Mouse (Mus musculus) bone marrow macrophage, adult 2 months (primary cell): ENCODE measurements around the gene Dcun1d2. TPM values are rescaled to one million over a fixed set of nuclear protein-coding genes. Genes with fewer than 3 reads are reported as not detected.
"Not testable (repeated sequence)": the region's sequence is repeated elsewhere in the genome, so short reads cannot be mapped to it uniquely, and the experiment has no call there.

Source experiments
- H3K27ac ChIP-seq: 2 replicates; pipeline ENCODE4 v1.5.1; 2012; ENCODE audit warnings: low read depth, low read length; ENCODE audit not compliant: insufficient read depth
- H3K4me1 ChIP-seq: 2 replicates; pipeline ENCODE4 v1.6.1; 2012; ENCODE audit warnings: low read length; ENCODE audit not compliant: control insufficient read depth, insufficient read depth
- H3K4me3 ChIP-seq: 2 replicates; pipeline ENCODE4 v1.5.1; 2012; ENCODE audit warnings: mild to moderate bottlenecking, low read length, moderate library complexity; ENCODE audit not compliant: insufficient read depth
- CTCF ChIP-seq: IDR thresholded peaks from 2 replicates; pipeline ENCODE4 v1.5.1; 2012; ENCODE audit warnings: low read depth, mild to moderate bottlenecking, low read length, moderate library complexity
- POLR2A ChIP-seq: IDR thresholded peaks from 2 replicates; pipeline ENCODE4 v1.6.1; 2012; ENCODE audit warnings: mild to moderate bottlenecking, low read depth, low read length, borderline replicate concordance
- polyA plus RNA-seq: library from polyadenylated mRNA; stranded (reverse); fragments of >200 nt; gene quantifications from 2 replicates; pipeline ENCODE4 v1.2.4, GENCODE M21; 2012; ENCODE audit not compliant: missing spikeins, insufficient read depth, insufficient read length

The Dcun1d2 gene
- 15.4 and 16.2 TPM in 2 replicates for polyA plus RNA-seq

DNA sequence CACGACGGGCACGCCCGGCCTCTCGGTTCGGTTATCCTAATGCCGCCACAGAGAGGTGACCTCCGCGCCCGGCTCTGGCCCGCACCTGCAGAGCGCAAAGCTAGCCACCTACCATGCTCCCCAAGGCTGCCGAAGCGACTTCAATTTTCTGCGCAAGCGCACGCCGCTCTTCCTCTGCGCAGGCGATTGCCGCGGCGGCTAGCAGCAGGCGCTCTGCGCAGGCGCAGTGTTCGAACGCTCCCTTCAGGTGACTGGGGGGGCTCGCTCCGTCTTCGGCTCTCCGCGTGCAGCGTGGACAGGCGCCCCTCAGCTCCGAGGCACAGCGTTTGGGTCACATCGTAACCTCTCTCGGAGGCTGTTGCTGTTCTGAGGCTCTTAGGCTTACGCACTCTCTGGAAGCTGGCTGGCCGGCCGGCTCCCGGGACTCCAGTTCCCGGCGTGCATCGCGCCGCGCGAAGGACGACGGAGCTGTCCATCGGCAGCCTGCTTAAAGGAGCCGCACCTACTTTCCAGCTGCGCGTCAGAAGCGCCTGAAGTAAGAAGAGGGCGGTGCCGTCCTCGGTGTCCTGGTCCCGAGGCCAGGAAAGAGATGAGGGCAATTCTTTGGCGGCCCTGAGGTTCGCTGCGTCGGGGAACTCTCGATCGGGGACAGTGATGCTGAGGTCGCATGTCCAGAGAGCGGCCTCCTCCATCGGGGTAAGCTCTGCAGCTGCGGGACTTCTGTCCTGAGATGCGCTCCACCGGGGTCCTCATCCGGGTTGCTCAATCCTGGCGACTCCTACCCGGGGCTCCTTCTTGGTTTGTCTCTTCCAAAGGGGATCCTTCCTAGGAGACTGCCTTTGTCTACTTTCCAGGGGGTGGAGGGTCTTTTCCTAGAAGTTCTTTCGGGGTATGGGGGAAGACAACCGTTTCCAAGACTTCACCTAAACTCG lies at the start of gene Dcun1d2, which contains the start of gene Tmco3:
Gene Dcun1d2, minus strand, starts transcription at position 440 of the 932 bp plus-strand sequence.
Gene Tmco3, plus strand, starts transcription at position 499 of the 932 bp plus-strand sequence.
- peaks cover 17% of the 10 kb centered on the region for H3K4me1 ChIP-seq
- peak within 1 kb of the TSS; percentile 89 for H3K27ac ChIP-seq
- TF ChIP-seq CTCF (no peak), POLR2A (no peak)

DNA sequence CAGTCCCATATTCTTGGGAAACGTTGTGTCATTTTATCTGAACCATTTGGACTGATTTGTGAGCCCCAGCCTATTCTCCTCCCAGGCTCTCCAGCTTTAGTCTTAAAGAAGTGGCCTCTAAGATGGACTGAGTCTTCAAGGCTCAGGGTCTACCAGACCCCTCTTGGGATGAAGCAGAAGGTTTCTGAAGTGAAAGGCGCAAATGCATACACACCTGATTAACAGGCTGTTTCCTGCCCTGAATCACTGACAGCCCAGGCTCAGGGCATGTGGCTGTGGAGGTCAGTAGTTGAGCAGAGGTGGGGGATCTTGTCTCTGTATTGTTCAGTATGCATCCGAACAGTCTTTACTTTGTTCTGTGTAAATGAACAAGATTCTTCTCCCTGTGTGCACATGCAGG lies 49.7 kb upstream of the Dcun1d2 start:
- Histone ChIP-seq H3K4me3 (no peak overlapping the region; the same call in 1 of the 2 replicates), H3K27ac (peak overlapping the region; percentile 23), H3K4me1 (peaks cover 21% of the 10 kb centered on the region)
- TF ChIP-seq POLR2A (no peak), CTCF (no peak)

More for the DNA sequence above, at the start of gene Dcun1d2, which contains the start of gene Tmco3:
- peak within 1 kb of the TSS; percentile 86 for H3K4me3 ChIP-seq

DNA sequence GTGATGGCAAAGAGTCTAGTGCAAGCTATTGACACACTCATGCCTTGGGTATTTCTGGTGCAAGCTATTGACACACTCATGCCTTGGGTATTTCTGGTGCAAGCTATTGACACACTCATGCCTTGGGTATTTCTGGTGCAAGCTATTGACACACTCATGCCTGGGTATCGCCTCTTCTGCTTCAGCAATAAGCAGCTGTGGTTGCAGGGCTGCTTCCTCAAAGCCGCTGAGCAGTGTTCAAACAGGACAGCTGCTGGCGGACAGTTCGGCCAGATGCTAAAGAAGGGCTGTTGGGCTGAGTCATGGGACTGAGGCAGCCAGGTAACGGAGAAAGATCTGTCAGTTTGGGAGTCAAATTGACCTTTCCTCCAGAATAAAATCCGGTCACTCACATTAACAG lies 49.3 kb upstream of the Dcun1d2 start:
- Histone ChIP-seq H3K27ac (peak overlapping the region; percentile 23; the same call in 1 of the 2 replicates), H3K4me1 (peaks cover 21% of the 10 kb centered on the region)
- not testable (repeated sequence) for H3K4me3 ChIP-seq

- TF ChIP-seq POLR2A (no peak), CTCF (no peak)
- Histone ChIP-seq H3K4me3 (no peak overlapping the region), H3K4me1 (peaks cover 10% of the 10 kb centered on the region), H3K27ac (no peak overlapping the region)
Observed at GRCm38 (mm10) chr8:13334671-13335070, 46.7 kb upstream of the Dcun1d2 start.

DNA sequence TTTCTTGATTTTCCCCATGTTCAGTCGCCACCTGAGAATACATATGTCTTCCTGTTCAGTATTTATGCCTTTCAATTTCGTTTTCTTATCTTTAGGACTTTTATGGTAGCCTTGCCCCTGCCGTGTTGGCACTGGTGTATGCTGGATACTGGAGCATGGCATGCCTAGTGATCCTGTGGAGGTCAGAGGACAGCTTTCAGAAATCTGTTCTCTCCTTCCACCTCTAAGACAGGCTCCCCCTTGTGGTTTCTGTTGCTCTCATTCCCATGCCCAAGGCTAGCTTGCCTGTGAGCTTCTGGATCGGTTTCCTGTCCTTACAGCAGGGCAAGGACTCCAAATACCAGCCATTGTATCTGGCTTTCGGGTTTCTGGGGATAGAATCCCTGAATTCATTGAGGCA lies 38.7 kb upstream of the Dcun1d2 start:
- TF ChIP-seq POLR2A (no peak), CTCF (peak; percentile 50)
- H3K27ac ChIP-seq = no peak overlapping the region
- H3K4me1 ChIP-seq = no peaks in the 10 kb centered on the region
- no peak overlapping the region for H3K4me3 ChIP-seq

DNA sequence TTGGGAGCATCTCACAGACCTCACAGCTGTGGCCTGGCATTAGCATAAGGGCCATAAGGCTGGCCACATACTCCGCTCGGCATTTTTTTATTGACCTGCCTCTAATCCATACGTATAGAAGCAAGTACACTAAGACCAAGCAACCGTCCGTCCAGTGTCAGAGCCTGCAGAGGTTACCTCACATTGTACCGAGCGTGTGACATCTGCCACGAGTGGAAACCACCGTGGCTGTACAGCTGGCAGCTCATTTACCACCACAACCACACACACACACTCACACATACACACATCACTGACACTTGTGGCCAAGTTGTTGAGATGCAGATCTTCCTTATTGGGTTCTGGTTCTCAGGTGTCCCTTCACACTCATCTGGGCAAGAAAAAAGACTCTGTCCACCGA lies 28.7 kb upstream of the Dcun1d2 start:
- no peak overlapping the region for H3K4me3 ChIP-seq
- no peaks in the 10 kb centered on the region for H3K4me1 ChIP-seq
- no peak overlapping the region for H3K27ac ChIP-seq
- TF ChIP-seq POLR2A (no peak), CTCF (no peak)

DNA sequence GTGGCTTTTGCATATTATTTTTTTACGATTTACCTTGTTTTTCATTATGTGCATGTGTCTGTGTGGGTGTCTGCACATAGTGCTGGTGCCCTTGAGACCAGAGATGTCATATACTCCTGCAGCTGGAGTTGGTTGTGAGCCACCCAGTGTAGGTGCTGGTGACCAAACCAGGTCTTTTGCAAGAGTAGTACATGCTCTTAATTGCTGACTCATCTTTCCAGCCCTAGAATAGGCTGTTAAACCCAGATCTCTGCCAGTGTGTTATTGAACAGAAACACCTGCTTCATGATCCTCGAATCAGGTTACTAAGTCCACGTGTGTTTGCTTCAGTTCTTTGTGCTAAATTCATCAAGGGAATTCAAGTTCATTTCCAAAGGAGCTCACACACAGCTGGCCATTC lies 27.0 kb upstream of the Dcun1d2 start:
- Histone ChIP-seq H3K4me1 (no peaks in the 10 kb centered on the region), H3K27ac (no peak overlapping the region), H3K4me3 (no peak overlapping the region)
- TF ChIP-seq POLR2A (no peak), CTCF (no peak)

- no peak overlapping the region for H3K4me3 ChIP-seq
- TF ChIP-seq CTCF (no peak), POLR2A (no peak)
- H3K4me1 ChIP-seq = no peaks in the 10 kb centered on the region
- no peak overlapping the region for H3K27ac ChIP-seq
Observed at GRCm38 (mm10) chr8:13306916-13307315, 19.0 kb upstream of the Dcun1d2 start.

- no peak overlapping the region for H3K4me3 ChIP-seq
- H3K4me1 ChIP-seq = no peaks in the 10 kb centered on the region
- TF ChIP-seq CTCF = no peak
- TF ChIP-seq POLR2A = no peak
- no peak overlapping the region for H3K27ac ChIP-seq
Observed at GRCm38 (mm10) chr8:13306309-13306909, 18.5 kb upstream of the Dcun1d2 start.

DNA sequence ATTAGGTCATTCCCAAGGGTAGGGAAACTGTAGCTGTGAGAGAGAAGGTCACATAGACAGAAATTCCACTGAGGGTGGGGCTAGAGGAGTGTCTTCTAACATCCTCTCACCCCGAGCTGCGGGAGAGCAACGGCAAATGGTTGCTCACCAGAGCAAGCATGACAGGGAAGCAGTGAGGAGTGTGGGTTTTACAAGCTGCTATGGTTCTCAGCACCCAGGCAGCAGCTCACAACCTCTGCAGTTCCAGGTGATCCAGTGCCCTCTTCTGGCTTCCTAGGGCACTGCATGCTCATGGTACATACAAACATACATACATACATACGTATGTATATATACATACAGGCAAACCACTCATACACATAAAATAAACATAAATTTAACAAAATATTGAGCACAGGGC lies 18.0 kb upstream of the Dcun1d2 start:
- no peak overlapping the region for H3K27ac ChIP-seq
- H3K4me1 ChIP-seq = no peaks in the 10 kb centered on the region
- no peak overlapping the region for H3K4me3 ChIP-seq
- no peak for TF ChIP-seq CTCF
- no peak for TF ChIP-seq POLR2A
